Mouse (Mus musculus): ENCODE measurements around the gene Defb22. TPM values are rescaled to one million over a fixed set of nuclear protein-coding genes. Genes with fewer than 3 reads are reported as not detected.

The Defb22 gene
- not detected for total RNA-seq (2021)
- long read RNA-seq, experiment 1: 0 reads
- long read RNA-seq, experiment 2: 0 reads

GRCm38 (mm10) chr2:152490038-152490437 is at the start of gene Defb22:
Defb22 (minus strand) TSS chr2:152490138.
- DNase-seq (ENCODE audit: low spot score in 2 of 2): no peak

GRCm38 (mm10) chr2:152517981-152518380 is 28.0 kb upstream of the Defb22 start, which contains the start of gene Defb28:
Defb28 (plus strand) TSS chr2:152518255.
- peak in 1 of 2 experiments; percentile 15 for DNase-seq (ENCODE audit: low spot score in 2 of 2)

- no peak for DNase-seq (ENCODE audit: low spot score in 2 of 2)
These were observed 26.1 kb upstream of the Defb22 start for GRCm38 (mm10) chr2:152516084-152516483.

GRCm38 (mm10) chr2:152511592-152511991 is 21.7 kb upstream of the Defb22 start, which contains the start of gene Defb26:
Defb26 (minus strand) TSS chr2:152511692.
- DNase-seq (ENCODE audit: low spot score in 2 of 2): no peak

- DNase-seq (ENCODE audit: low spot score in 2 of 2): no peak
These were observed 14.0 kb upstream of the Defb22 start for GRCm38 (mm10) chr2:152503950-152504349.

- DNase-seq (ENCODE audit: low spot score in 2 of 2): no peak
These were observed 10.9 kb upstream of the Defb22 start for GRCm38 (mm10) chr2:152500863-152501229.

- no peak for DNase-seq (ENCODE audit: low spot score in 2 of 2)
These were observed 10.4 kb upstream of the Defb22 start for GRCm38 (mm10) chr2:152500204-152500862.

GRCm38 (mm10) chr2:152498020-152498419 is 8.1 kb upstream of the Defb22 start:
- no peak for DNase-seq (ENCODE audit: low spot score in 2 of 2)

- no peak for DNase-seq (ENCODE audit: low spot score in 2 of 2)
These were observed 3.2 kb upstream of the Defb22 start for GRCm38 (mm10) chr2:152493151-152493550.

GRCm38 (mm10) chr2:152487024-152487423 is 2.9 kb downstream of the Defb22 start:
- no peak for DNase-seq (ENCODE audit: low spot score in 2 of 2)

- DNase-seq (ENCODE audit: low spot score in 2 of 2): no peak
These were observed 8.2 kb downstream of the Defb22 start for GRCm38 (mm10) chr2:152481726-152482125.

- DNase-seq (ENCODE audit: low spot score in 2 of 2): no peak
These were observed 9.1 kb downstream of the Defb22 start for GRCm38 (mm10) chr2:152480881-152481280.

- DNase-seq (ENCODE audit: low spot score in 2 of 2): no peak
These were observed 13.2 kb downstream of the Defb22 start, which contains the start of gene Defb20 for GRCm38 (mm10) chr2:152476763-152477162. Defb20 (plus strand) TSS chr2:152477063.

- DNase-seq (ENCODE audit: low spot score in 2 of 2): no peak
These were observed 17.5 kb downstream of the Defb22 start for GRCm38 (mm10) chr2:152472434-152472833.

- peak; percentile 27 to 30 for DNase-seq (ENCODE audit: low spot score in 2 of 2)
These were observed 19.0 kb downstream of the Defb22 start for GRCm38 (mm10) chr2:152470973-152471372.

- no peak for DNase-seq (ENCODE audit: low spot score in 2 of 2)
These were observed 25.3 kb downstream of the Defb22 start, which contains the start of gene Defb23 for GRCm38 (mm10) chr2:152464570-152465150. Defb23 (minus strand) TSS chr2:152464620.

- DNase-seq (ENCODE audit: low spot score in 2 of 2): no peak
These were observed 30.7 kb downstream of the Defb22 start for GRCm38 (mm10) chr2:152459241-152459640.

- no peak for DNase-seq (ENCODE audit: low spot score in 2 of 2)
These were observed 37.7 kb downstream of the Defb22 start for GRCm38 (mm10) chr2:152452101-152452781.

- peak; percentile 53 to 63 for DNase-seq (ENCODE audit: low spot score in 2 of 2)
These were observed 39.7 kb downstream of the Defb22 start for GRCm38 (mm10) chr2:152450241-152450640.

- no peak for DNase-seq (ENCODE audit: low spot score in 2 of 2)
These were observed 42.5 kb downstream of the Defb22 start for GRCm38 (mm10) chr2:152447461-152447860.

GRCm38 (mm10) chr2:152446642-152447041 is 43.3 kb downstream of the Defb22 start:
- DNase-seq (ENCODE audit: low spot score in 2 of 2): no peak

- no peak for DNase-seq (ENCODE audit: low spot score in 2 of 2)
These were observed 46.7 kb downstream of the Defb22 start for GRCm38 (mm10) chr2:152443281-152443680.
